ENCODE assay signal across 12 mouse cellular contexts in genomic region chr5:131231060-131231459, GRCm38 (mm10).
A peak's percentile ranks its signal among the peaks of the same experiment; 100 is the strongest.
DNase-seq lines count a peak whose midpoint lies in the region; ATAC-seq and TF ChIP-seq lines count a peak whose summit lies in the region.
"Had no signal": no experiment of that assay in that cellular context is flagged by ENCODE, and none has a peak within 500 bp of the region (broad histone marks: within the 10 kb centered on the region; RNA-seq: fewer than 3 reads in every experiment).

No protein-coding gene starts in this region.

- no peak for ATAC-seq in inflammation-experienced regulatory T-cells, adult 6 months
- ATAC-seq in midbrain, embryonic 16.5 days = no peak

- TF ChIP-seq EP300 in heart, adult 2 months (IDR thresholded peaks at IDR 0.05; ENCODE audit: insufficient read depth, low read depth, low read length) = peak; percentile 84

- peak overlapping the region; percentile 32 for H3K4me3 ChIP-seq in gastrocnemius, adult 2 months
- no peak overlapping the region for H3K4me3 ChIP-seq in cerebellum, adult 2 months (replicated peaks; ENCODE audit: insufficient read depth, low read depth, low read length)
- no peak overlapping the region for H3K4me3 ChIP-seq in heart, adult 2 months
- no peak overlapping the region for H3K4me3 ChIP-seq in midbrain, embryonic 16.5 days (ENCODE audit: low read depth, low read length)
- H3K4me3 ChIP-seq: erythroblast, embryonic 14.5 days; midbrain, embryonic 12.5 days had no signal

- no peak for TF ChIP-seq POLR2A in cerebellum, adult 2 months (IDR thresholded peaks at IDR 0.05; ENCODE audit: borderline replicate concordance, insufficient read depth, low read length)
- peak; percentile 42; the same call in 1 of the 2 replicates for TF ChIP-seq POLR2A in heart, adult 2 months (IDR thresholded peaks at IDR 0.05; ENCODE audit: insufficient read depth, low read depth, low read length)

- no peaks in the 10 kb centered on the region for H3K27me3 ChIP-seq in cerebellum, adult 2 months (ENCODE audit: control insufficient read depth, insufficient read depth, low read length)
- H3K27me3 ChIP-seq in heart, adult 2 months (ENCODE audit: control insufficient read depth, insufficient read depth, low read length) = no peaks in the 10 kb centered on the region
- no peaks in the 10 kb centered on the region for H3K27me3 ChIP-seq in midbrain, embryonic 16.5 days (ENCODE audit: control insufficient read depth, insufficient read depth, low read depth, low read length)
- H3K27me3 ChIP-seq: midbrain, embryonic 12.5 days had no signal

- 16% methylated on average over 11 of the region's 11 CpGs for WGBS in cerebellum, adult 2 months
- WGBS in heart, adult 2 months = 56% methylated on average over 11 of the region's 11 CpGs
- WGBS in midbrain, embryonic 16.5 days = 74% methylated on average over 11 of the region's 11 CpGs

- H3K9me3 ChIP-seq in midbrain, embryonic 16.5 days (replicated peaks; ENCODE audit: control insufficient read depth, low read length, poor library complexity, severe bottlenecking) = no peaks in the 10 kb centered on the region
- H3K9me3 ChIP-seq: midbrain, embryonic 12.5 days had no signal

- intact Hi-C loops in gastrocnemius, adult 2 months (cut with DNase I) = loop anchor here (2.0 kb wide), 1 partner anchor 34 kb away; no protein-coding TSS in a partner anchor
- intact Hi-C loops in heart, adult 2 months (cut with DNase I) = loop anchor here (5.0 kb wide), 1 partner anchor 76 kb away; the partner anchor contains the start of gene Galnt17
- intact Hi-C loops in heart, postnatal 14 days (cut with DNase I) = no loop called here

- H3K4me1 ChIP-seq in cerebellum, adult 2 months (ENCODE audit: control insufficient read depth, insufficient read depth, low read length) = peaks cover 13% of the 10 kb centered on the region; the same call in 1 of the 2 replicates
- peaks cover 10% of the 10 kb centered on the region for H3K4me1 ChIP-seq in heart, adult 2 months (ENCODE audit: control insufficient read depth, insufficient read depth, low read length)
- H3K4me1 ChIP-seq in midbrain, embryonic 16.5 days (ENCODE audit: control insufficient read depth, insufficient read depth, low read length) = no peaks in the 10 kb centered on the region
- H3K4me1 ChIP-seq: midbrain, embryonic 12.5 days had no signal

- TF ChIP-seq CTCF in gastrocnemius, adult 2 months (IDR thresholded peaks at IDR 0.05) = no peak
- no peak for TF ChIP-seq CTCF in cerebellum, adult 2 months (IDR thresholded peaks at IDR 0.05; ENCODE audit: borderline replicate concordance, insufficient read depth, low read depth, low read length)
- no peak for TF ChIP-seq CTCF in heart, adult 2 months (IDR thresholded peaks at IDR 0.05)

- peak overlapping the region; percentile 22 for H3K9ac ChIP-seq in heart, adult 2 months (ENCODE audit: low read depth, low read length)
- no peak overlapping the region for H3K9ac ChIP-seq in midbrain, embryonic 16.5 days (ENCODE audit: low read depth, low read length)
- H3K9ac ChIP-seq: midbrain, embryonic 12.5 days had no signal

- no peak overlapping the region for H3K4me2 ChIP-seq in midbrain, embryonic 16.5 days (ENCODE audit: low read length)
- H3K4me2 ChIP-seq: midbrain, embryonic 12.5 days had no signal

- no peaks in the 10 kb centered on the region for H3K79me2 ChIP-seq in heart, adult 2 months (replicated peaks; ENCODE audit: control insufficient read depth, insufficient read depth, low read length)

- H3K36me3 ChIP-seq in heart, adult 2 months (ENCODE audit: control insufficient read depth, insufficient read depth, low read length) = no peaks in the 10 kb centered on the region; the same call in 1 of the 2 replicates
- no peaks in the 10 kb centered on the region for H3K36me3 ChIP-seq in midbrain, embryonic 16.5 days (ENCODE audit: control insufficient read depth, insufficient read depth, low read length)
- H3K36me3 ChIP-seq: midbrain, embryonic 12.5 days had no signal

- peak overlapping the region; percentile 92 for H3K27ac ChIP-seq in gastrocnemius, adult 2 months
- H3K27ac ChIP-seq in cerebellum, adult 2 months (ENCODE audit: insufficient read depth, low read length) = no peak overlapping the region
- peak overlapping the region; percentile 86 for H3K27ac ChIP-seq in heart, adult 2 months
- H3K27ac ChIP-seq in midbrain, embryonic 16.5 days (ENCODE audit: low read length) = no peak overlapping the region
- H3K27ac ChIP-seq: midbrain, embryonic 12.5 days had no signal

- peak; percentile 66 for DNase-seq in gastrocnemius, adult 2 months
- DNase-seq in gastrocnemius, postnatal 10 days = no peak
- DNase-seq in cerebellum, adult 2 months = peak; percentile 67 to 74
- DNase-seq in heart, adult 2 months = peak; percentile 43 to 57
- peak; percentile 22 to 26 for DNase-seq in heart, postnatal 14 days
- DNase-seq in kidney, adult 11 months = no peak
- DNase-seq: kidney, postnatal 14 days; lung, postnatal 10 days had no signal

Comparison
In these comparisons a context has a peak if more than half of its experiments do, and no peak if none do; other contexts are left out.
1. DNase-seq: peak in gastrocnemius, adult 2 months (single experiment), cerebellum, adult 2 months (2 of 2), heart, adult 2 months (2 of 2) and heart, postnatal 14 days (2 of 2); none in gastrocnemius, postnatal 10 days (single experiment) and kidney, adult 11 months (single experiment).
2. H3K27ac ChIP-seq: peak in gastrocnemius, adult 2 months (single experiment) and heart, adult 2 months (single experiment); none in cerebellum, adult 2 months (single experiment) and midbrain, embryonic 16.5 days (single experiment).